Mouse (Mus musculus): Measurements from ENCODE around the gene Larp4b. TPM values are rescaled to one million over a fixed set of nuclear protein-coding genes. Genes with fewer than 3 reads are reported as not detected.

The Larp4b gene
- polyA plus RNA-seq, 1 experiment from 2014 or later: 37.9 TPM

DNA sequence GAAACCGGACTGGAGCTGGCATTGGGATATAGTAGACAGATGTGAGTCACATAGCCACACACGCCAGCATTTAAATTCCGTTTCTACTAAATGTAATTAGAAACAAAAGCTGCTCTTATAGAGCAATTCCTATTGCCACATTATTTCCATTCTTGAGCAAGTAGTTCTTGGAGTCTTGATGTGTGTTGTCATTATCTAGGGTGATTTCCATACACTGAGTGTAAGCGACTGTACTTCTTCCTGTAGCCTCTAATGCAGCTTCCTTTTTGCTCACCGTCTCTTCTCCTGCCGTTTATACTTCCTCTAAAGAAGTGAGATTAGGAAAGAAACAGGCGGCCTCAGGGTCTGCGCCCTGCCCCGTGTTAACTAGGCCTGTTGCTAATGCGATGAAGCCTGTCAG lies 65.6 kb downstream of the Larp4b start:
- no peak for ATAC-seq (ENCODE audit: insufficient read depth, low FRiP score)
- Histone ChIP-seq H3K4me3 (replicated peaks; ENCODE audit: low read length) (no peak overlapping the region), H3K4me2 (ENCODE audit: low read depth, low read length) (no peak overlapping the region), H3K27me3 (ENCODE audit: control insufficient read depth, insufficient read depth, low read length) (no peaks in the 10 kb centered on the region), H3K36me3 (ENCODE audit: control insufficient read depth, insufficient read depth, low read length) (peaks cover 24% of the 10 kb centered on the region), H3K27ac (ENCODE audit: low read length) (no peak overlapping the region), H3K4me1 (ENCODE audit: control insufficient read depth, insufficient read depth, low read length) (no peaks in the 10 kb centered on the region), H3K9ac (ENCODE audit: low read length) (no peak overlapping the region), H3K9me3 (replicated peaks; ENCODE audit: control insufficient read depth, low read length) (no peaks in the 10 kb centered on the region)
- 71% methylated on average over 10 of the region's 10 CpGs for WGBS

DNA sequence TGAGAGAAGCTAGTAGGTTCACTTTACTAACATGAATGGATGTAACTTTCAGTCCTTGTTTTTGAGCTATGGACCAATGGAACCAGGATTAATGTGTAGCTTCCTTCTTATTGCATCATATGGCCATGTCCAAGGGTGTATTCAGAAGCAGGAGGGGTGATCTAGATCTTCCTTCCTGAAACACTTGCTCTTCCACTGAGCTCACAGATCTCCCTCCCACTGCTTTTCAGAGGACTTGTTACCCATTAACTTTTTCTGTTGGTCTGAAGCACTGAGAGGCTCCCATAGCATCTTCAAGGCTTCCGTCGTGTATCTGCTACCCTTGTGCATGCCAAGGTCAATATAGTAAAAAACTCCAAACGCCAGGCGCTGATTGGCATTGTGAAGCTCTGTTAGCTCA lies 69.2 kb downstream of the Larp4b start:
- Histone ChIP-seq H3K27ac (ENCODE audit: low read length) (no peak overlapping the region; the same call in 1 of the 2 replicates), H3K36me3 (ENCODE audit: control insufficient read depth, insufficient read depth, low read length) (peaks cover 28% of the 10 kb centered on the region), H3K4me1 (ENCODE audit: control insufficient read depth, insufficient read depth, low read length) (no peaks in the 10 kb centered on the region), H3K4me2 (ENCODE audit: low read depth, low read length) (no peak overlapping the region), H3K4me3 (replicated peaks; ENCODE audit: low read length) (no peak overlapping the region), H3K9ac (ENCODE audit: low read length) (no peak overlapping the region), H3K9me3 (replicated peaks; ENCODE audit: control insufficient read depth, low read length) (no peaks in the 10 kb centered on the region), H3K27me3 (ENCODE audit: control insufficient read depth, insufficient read depth, low read length) (no peaks in the 10 kb centered on the region)
- no peak for ATAC-seq (ENCODE audit: insufficient read depth, low FRiP score)
- 90% methylated on average over 4 of the region's 4 CpGs for WGBS

- Histone ChIP-seq H3K4me2 (ENCODE audit: low read depth, low read length) (no peak overlapping the region), H3K36me3 (ENCODE audit: control insufficient read depth, insufficient read depth, low read length) (peaks cover 36% of the 10 kb centered on the region), H3K27me3 (ENCODE audit: control insufficient read depth, insufficient read depth, low read length) (no peaks in the 10 kb centered on the region), H3K9ac (ENCODE audit: low read length) (no peak overlapping the region), H3K4me1 (ENCODE audit: control insufficient read depth, insufficient read depth, low read length) (no peaks in the 10 kb centered on the region), H3K9me3 (replicated peaks; ENCODE audit: control insufficient read depth, low read length) (no peaks in the 10 kb centered on the region), H3K27ac (ENCODE audit: low read length) (no peak overlapping the region), H3K4me3 (replicated peaks; ENCODE audit: low read length) (no peak overlapping the region)
- no peak for ATAC-seq (ENCODE audit: insufficient read depth, low FRiP score)
- WGBS: 83% methylated on average over 3 of the region's 3 CpGs
Observed at GRCm38 (mm10) chr13:9167842-9168241, 74.2 kb downstream of the Larp4b start.

DNA sequence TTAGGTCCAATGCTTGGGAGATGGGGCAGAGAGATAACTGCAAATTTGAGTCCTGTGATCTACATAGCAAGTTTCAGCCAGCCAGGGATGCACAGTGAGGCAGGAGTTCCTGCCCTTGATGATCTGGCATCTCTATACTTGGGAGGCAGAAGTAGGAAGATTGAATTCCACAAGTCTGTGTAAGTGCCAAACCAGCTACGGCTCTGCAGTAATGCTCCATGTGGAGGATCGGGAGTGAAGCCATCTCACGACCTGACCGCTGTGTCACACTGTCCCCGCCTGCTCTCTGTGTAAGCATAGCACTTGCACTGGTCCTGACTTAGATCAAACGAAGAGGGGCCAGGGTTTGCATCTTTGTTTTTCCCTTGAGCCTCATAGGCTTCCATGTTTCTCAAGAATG lies 75.9 kb downstream of the Larp4b start:
- H3K36me3 ChIP-seq (ENCODE audit: control insufficient read depth, insufficient read depth, low read length): peaks cover 33% of the 10 kb centered on the region
- no peak overlapping the region for H3K4me2 ChIP-seq (ENCODE audit: low read depth, low read length)
- no peak for ATAC-seq (ENCODE audit: insufficient read depth, low FRiP score)
- H3K27ac ChIP-seq (ENCODE audit: low read length): no peak overlapping the region
- WGBS: 91% methylated on average over 6 of the region's 6 CpGs
- no peak overlapping the region for H3K9ac ChIP-seq (ENCODE audit: low read length)
- no peaks in the 10 kb centered on the region for H3K9me3 ChIP-seq (replicated peaks; ENCODE audit: control insufficient read depth, low read length)
- no peaks in the 10 kb centered on the region for H3K4me1 ChIP-seq (ENCODE audit: control insufficient read depth, insufficient read depth, low read length)
- no peak overlapping the region for H3K4me3 ChIP-seq (replicated peaks; ENCODE audit: low read length)
- no peaks in the 10 kb centered on the region for H3K27me3 ChIP-seq (ENCODE audit: control insufficient read depth, insufficient read depth, low read length)

DNA sequence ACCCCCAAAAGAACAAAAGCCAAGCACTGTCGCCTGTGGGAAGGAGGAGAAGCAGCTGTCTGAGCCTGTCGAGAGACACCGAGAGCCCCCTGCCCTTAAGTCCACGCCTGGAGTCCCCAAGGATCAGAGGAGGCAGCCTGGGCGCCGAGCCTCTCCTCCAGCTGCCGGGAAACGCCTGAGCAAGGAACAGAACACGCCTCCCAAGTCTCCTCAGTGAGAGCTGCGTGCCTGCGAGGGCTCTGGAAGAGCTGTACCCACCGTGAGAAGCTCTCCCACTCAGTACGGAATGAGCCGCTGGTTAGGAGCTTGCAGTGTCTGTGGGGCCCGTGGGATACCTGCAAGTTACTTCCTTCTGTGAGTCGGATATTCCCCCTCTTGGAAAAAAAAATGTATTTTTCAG lies 77.0 kb downstream of the Larp4b start:
- WGBS: 80% methylated on average over 16 of the region's 16 CpGs
- peaks cover 29% of the 10 kb centered on the region for H3K36me3 ChIP-seq (ENCODE audit: control insufficient read depth, insufficient read depth, low read length)
- H3K9ac ChIP-seq (ENCODE audit: low read length): no peak overlapping the region
- H3K4me1 ChIP-seq (ENCODE audit: control insufficient read depth, insufficient read depth, low read length): no peaks in the 10 kb centered on the region
- H3K4me2 ChIP-seq (ENCODE audit: low read depth, low read length): no peak overlapping the region
- ATAC-seq (ENCODE audit: insufficient read depth, low FRiP score): no peak
- H3K9me3 ChIP-seq (replicated peaks; ENCODE audit: control insufficient read depth, low read length): no peaks in the 10 kb centered on the region
- no peak overlapping the region for H3K4me3 ChIP-seq (replicated peaks; ENCODE audit: low read length)
- no peaks in the 10 kb centered on the region for H3K27me3 ChIP-seq (ENCODE audit: control insufficient read depth, insufficient read depth, low read length)
- H3K27ac ChIP-seq (ENCODE audit: low read length): no peak overlapping the region

- Histone ChIP-seq H3K4me1 (ENCODE audit: control insufficient read depth, insufficient read depth, low read length) (no peaks in the 10 kb centered on the region), H3K4me2 (ENCODE audit: low read depth, low read length) (no peak overlapping the region), H3K9ac (ENCODE audit: low read length) (no peak overlapping the region), H3K27ac (ENCODE audit: low read length) (no peak overlapping the region), H3K27me3 (ENCODE audit: control insufficient read depth, insufficient read depth, low read length) (no peaks in the 10 kb centered on the region), H3K36me3 (ENCODE audit: control insufficient read depth, insufficient read depth, low read length) (peaks cover 14% of the 10 kb centered on the region; the same call in 1 of the 2 replicates), H3K4me3 (replicated peaks; ENCODE audit: low read length) (no peak overlapping the region), H3K9me3 (replicated peaks; ENCODE audit: control insufficient read depth, low read length) (no peaks in the 10 kb centered on the region)
- no peak for ATAC-seq (ENCODE audit: insufficient read depth, low FRiP score)
- 71% methylated on average over 3 of the region's 3 CpGs for WGBS
Observed at GRCm38 (mm10) chr13:9173414-9173813, 79.7 kb downstream of the Larp4b start.

DNA sequence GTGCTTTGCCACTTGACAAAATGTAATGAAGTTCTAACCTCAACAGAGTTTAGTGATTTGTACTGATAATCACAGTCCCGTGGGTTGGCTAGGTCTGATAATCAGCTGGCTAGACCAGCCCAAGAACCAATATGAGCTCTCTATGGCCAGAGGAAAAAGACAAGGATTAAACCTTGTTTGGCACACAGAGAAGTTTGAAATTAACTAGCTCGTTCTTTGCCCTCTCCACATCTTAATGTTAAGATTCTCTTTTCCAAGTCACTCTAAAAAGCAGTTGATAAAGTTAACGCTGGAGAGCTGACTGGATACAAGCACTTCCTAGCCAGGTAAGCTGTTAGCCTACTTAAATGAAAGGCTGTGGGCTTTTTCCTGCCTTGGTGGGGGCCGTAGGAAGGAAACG lies 81.5 kb downstream of the Larp4b start:
- no peaks in the 10 kb centered on the region for H3K4me1 ChIP-seq (ENCODE audit: control insufficient read depth, insufficient read depth, low read length)
- H3K4me2 ChIP-seq (ENCODE audit: low read depth, low read length): no peak overlapping the region
- WGBS: 90% methylated on average over 5 of the region's 5 CpGs
- H3K27me3 ChIP-seq (ENCODE audit: control insufficient read depth, insufficient read depth, low read length): no peaks in the 10 kb centered on the region
- no peak overlapping the region for H3K4me3 ChIP-seq (replicated peaks; ENCODE audit: low read length)
- H3K27ac ChIP-seq (ENCODE audit: low read length): no peak overlapping the region
- no peak for ATAC-seq (ENCODE audit: insufficient read depth, low FRiP score)
- peaks cover 6% of the 10 kb centered on the region; the same call in 1 of the 2 replicates for H3K36me3 ChIP-seq (ENCODE audit: control insufficient read depth, insufficient read depth, low read length)
- no peaks in the 10 kb centered on the region for H3K9me3 ChIP-seq (replicated peaks; ENCODE audit: control insufficient read depth, low read length)
- H3K9ac ChIP-seq (ENCODE audit: low read length): no peak overlapping the region

GRCm38 (mm10) chr13:9178270-9178669 lies 84.6 kb downstream of the Larp4b start:
- Histone ChIP-seq H3K27ac (ENCODE audit: low read length) (no peak overlapping the region), H3K4me2 (ENCODE audit: low read depth, low read length) (no peak overlapping the region), H3K9me3 (replicated peaks; ENCODE audit: control insufficient read depth, low read length) (no peaks in the 10 kb centered on the region), H3K36me3 (ENCODE audit: control insufficient read depth, insufficient read depth, low read length) (no peaks in the 10 kb centered on the region), H3K4me1 (ENCODE audit: control insufficient read depth, insufficient read depth, low read length) (no peaks in the 10 kb centered on the region; the same call in 1 of the 2 replicates), H3K27me3 (ENCODE audit: control insufficient read depth, insufficient read depth, low read length) (no peaks in the 10 kb centered on the region), H3K9ac (ENCODE audit: low read length) (no peak overlapping the region), H3K4me3 (replicated peaks; ENCODE audit: low read length) (no peak overlapping the region)
- 77% methylated on average over 4 of the region's 4 CpGs for WGBS
- no peak for ATAC-seq (ENCODE audit: insufficient read depth, low FRiP score)

DNA sequence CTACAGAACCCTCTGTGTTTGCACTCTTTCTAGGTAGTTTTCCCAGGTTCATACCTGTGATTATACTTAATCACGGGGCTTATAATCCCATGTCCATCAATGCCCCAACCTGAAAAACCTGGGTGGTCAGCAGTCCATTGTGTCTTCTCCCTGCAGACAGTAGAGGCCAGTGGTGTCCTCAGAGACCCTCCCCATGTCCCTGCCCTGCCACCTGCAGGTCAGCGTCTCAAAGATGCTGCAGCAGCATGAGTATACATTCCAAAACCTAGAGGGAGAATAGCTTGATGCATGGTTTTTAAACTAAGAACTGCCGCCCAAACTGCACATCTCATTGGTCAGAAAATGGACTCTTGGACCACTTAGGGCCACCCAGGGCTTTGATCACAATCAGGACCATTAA lies 85.0 kb downstream of the Larp4b start:
- Histone ChIP-seq H3K36me3 (ENCODE audit: control insufficient read depth, insufficient read depth, low read length) (no peaks in the 10 kb centered on the region), H3K9me3 (replicated peaks; ENCODE audit: control insufficient read depth, low read length) (no peaks in the 10 kb centered on the region), H3K4me3 (replicated peaks; ENCODE audit: low read length) (no peak overlapping the region), H3K4me2 (ENCODE audit: low read depth, low read length) (no peak overlapping the region), H3K27ac (ENCODE audit: low read length) (no peak overlapping the region), H3K27me3 (ENCODE audit: control insufficient read depth, insufficient read depth, low read length) (no peaks in the 10 kb centered on the region), H3K4me1 (ENCODE audit: control insufficient read depth, insufficient read depth, low read length) (no peaks in the 10 kb centered on the region; the same call in 1 of the 2 replicates), H3K9ac (ENCODE audit: low read length) (no peak overlapping the region)
- ATAC-seq (ENCODE audit: insufficient read depth, low FRiP score): no peak
- WGBS: 55% methylated on average over 3 of the region's 3 CpGs

GRCm38 (mm10) chr13:9180221-9180620 lies 86.5 kb downstream of the Larp4b start:
- no peaks in the 10 kb centered on the region for H3K36me3 ChIP-seq (ENCODE audit: control insufficient read depth, insufficient read depth, low read length)
- WGBS: 48% methylated on average over 11 of the region's 11 CpGs
- H3K27ac ChIP-seq (ENCODE audit: low read length): no peak overlapping the region
- H3K9me3 ChIP-seq (replicated peaks; ENCODE audit: control insufficient read depth, low read length): no peaks in the 10 kb centered on the region
- no peak overlapping the region; the same call in 1 of the 2 replicates for H3K4me2 ChIP-seq (ENCODE audit: low read depth, low read length)
- no peak overlapping the region for H3K9ac ChIP-seq (ENCODE audit: low read length)
- H3K4me3 ChIP-seq (replicated peaks; ENCODE audit: low read length): no peak overlapping the region
- H3K4me1 ChIP-seq (ENCODE audit: control insufficient read depth, insufficient read depth, low read length): no peaks in the 10 kb centered on the region; the same call in 1 of the 2 replicates
- no peak; the same call in 1 of the 2 replicates for ATAC-seq (ENCODE audit: insufficient read depth, low FRiP score)
- H3K27me3 ChIP-seq (ENCODE audit: control insufficient read depth, insufficient read depth, low read length): no peaks in the 10 kb centered on the region

Measured in stomach, embryonic 16.5 days (tissue).